Mouse (Mus musculus) mouse embryonic stem cell (cell line): Measurements from ENCODE around the gene Baiap2l1.

Source experiments
- in situ Hi-C, 2 experiments: fragments of 300-500 bp; cut with MboI; formaldehyde crosslinking; loops; 1 replicate in 1 of 2; 3 replicates in 1 of 2; pipeline ENCODE4 v1.14.3; 2019 to 2020; ENCODE audit warnings: low sequenced_read_pairs in 2 of 2, low pct_unique_long_range_greater_than_20kb in 1 of 2, mixed read lengths in 1 of 2; ENCODE audit not compliant: unreplicated experiment in 1 of 2

Gene Baiap2l1

GRCm38 (mm10) chr5:144295357-144295756, 62.6 kb downstream of the Baiap2l1 start:
- in situ Hi-C loops: no loop called here

GRCm38 (mm10) chr5:144294908-144295307, 63.0 kb downstream of the Baiap2l1 start:
- in situ Hi-C loops: no loop called here

GRCm38 (mm10) chr5:144289769-144290440, 68.0 kb downstream of the Baiap2l1 start:
- in situ Hi-C loops: no loop called here

- in situ Hi-C loops: no loop called here
These were observed 69.5 kb downstream of the Baiap2l1 start for GRCm38 (mm10) chr5:144288391-144288790.

- in situ Hi-C loops: no loop called here
These were observed 70.6 kb downstream of the Baiap2l1 start for GRCm38 (mm10) chr5:144287267-144287820.

- in situ Hi-C loops: no loop called here
These were observed 71.2 kb downstream of the Baiap2l1 start for GRCm38 (mm10) chr5:144286591-144287266.

GRCm38 (mm10) chr5:144284599-144284998, 73.3 kb downstream of the Baiap2l1 start:
- in situ Hi-C loops: no loop called here

- in situ Hi-C loops: no loop called here
These were observed 74.3 kb downstream of the Baiap2l1 start for GRCm38 (mm10) chr5:144283551-144284031.

- in situ Hi-C loops: no loop called here
These were observed 75.2 kb downstream of the Baiap2l1 start for GRCm38 (mm10) chr5:144282470-144283260.

- in situ Hi-C loops: no loop called here
These were observed 78.0 kb downstream of the Baiap2l1 start for GRCm38 (mm10) chr5:144279926-144280325.

GRCm38 (mm10) chr5:144279081-144279541, 78.8 kb downstream of the Baiap2l1 start:
- in situ Hi-C loops: no loop called here

- in situ Hi-C loops: no loop called here
These were observed 79.4 kb downstream of the Baiap2l1 start for GRCm38 (mm10) chr5:144278374-144278960.

GRCm38 (mm10) chr5:144276898-144277630, 80.8 kb downstream of the Baiap2l1 start:
- in situ Hi-C loops: no loop called here

GRCm38 (mm10) chr5:144274904-144275303, 83.0 kb downstream of the Baiap2l1 start:
- in situ Hi-C loops: no loop called here

GRCm38 (mm10) chr5:144271772-144272171, 86.1 kb downstream of the Baiap2l1 start:
- in situ Hi-C loops: no loop called here

- in situ Hi-C loops: no loop called here
These were observed 86.8 kb downstream of the Baiap2l1 start for GRCm38 (mm10) chr5:144271118-144271517.

- in situ Hi-C loops: no loop called here
These were observed 87.5 kb downstream of the Baiap2l1 start for GRCm38 (mm10) chr5:144270420-144270819.

- in situ Hi-C loops: no loop called here
These were observed 88.0 kb downstream of the Baiap2l1 start for GRCm38 (mm10) chr5:144269926-144270325.
